Mouse (Mus musculus): ENCODE measurements around the gene Mlycd. TPM values are rescaled to one million over a fixed set of nuclear protein-coding genes. Genes with fewer than 3 reads are reported as not detected.

Mlycd gene
- 23.1 TPM for polyA plus RNA-seq (2012; fragmentation: generic; extraction: Trizol)

- TF ChIP-seq POLR2A (IDR thresholded peaks at IDR 0.05; ENCODE audit: insufficient read length, low read depth) (peak; percentile 82), MYOD1 (IDR thresholded peaks at IDR 0.05; ENCODE audit: control insufficient read depth in 1 of 3, insufficient read length in 2 of 3, low read depth in 2 of 3) (peak; percentile 45 to 96 (median 89)), MYOG (IDR thresholded peaks at IDR 0.05; ENCODE audit: control insufficient read depth in 1 of 3, insufficient read depth in 1 of 3, insufficient read length in 2 of 3, low read depth in 2 of 3) (peak; percentile 50 to 97 (median 93)), TCF3 (IDR thresholded peaks at IDR 0.05; ENCODE audit: insufficient read length, low read depth) (peak; percentile 42), POLR2AphosphoS2 (IDR thresholded peaks at IDR 0.05; ENCODE audit: insufficient read length, low read depth) (peak; percentile 83), MAX (IDR thresholded peaks at IDR 0.05; ENCODE audit: low read depth) (no peak), TCF12 (IDR thresholded peaks at IDR 0.05; ENCODE audit: insufficient read depth, poor library complexity, severe bottlenecking) (no peak), USF1 (IDR thresholded peaks at IDR 0.05; ENCODE audit: low read depth) (peak; percentile 7)
- H3ac ChIP-seq (ENCODE audit: control insufficient read depth, insufficient read length), result peak within 1 kb of the TSS; percentile 94
- peak within 1 kb of the TSS; percentile 26 for H3K4me3 ChIP-seq
- H3K79me2 ChIP-seq (ENCODE audit: control insufficient read depth, insufficient read depth), result no peaks in the 10 kb centered on the region
- no peaks in the 10 kb centered on the region for H3K27me3 ChIP-seq (ENCODE audit: control insufficient read depth, insufficient read depth, insufficient read length)
- H3K4me2 ChIP-seq (ENCODE audit: low read depth), result peak within 1 kb of the TSS; percentile 95
- no peaks in the 10 kb centered on the region for H3K36me3 ChIP-seq (ENCODE audit: control insufficient read depth, insufficient read depth)
Observed at GRCm38 (mm10) chr8:119394524-119395026, at the start of gene Mlycd. TSS of gene Mlycd (plus strand) at chr8:119394878.

GRCm38 (mm10) chr8:119345029-119345682, 49.5 kb upstream of the Mlycd start:
- TF ChIP-seq MAX (IDR thresholded peaks at IDR 0.05; ENCODE audit: low read depth), result no peak
- Histone ChIP-seq H3K4me2 (ENCODE audit: low read depth) (peak overlapping the region; percentile 78), H3K79me2 (ENCODE audit: control insufficient read depth, insufficient read depth) (peaks cover 10% of the 10 kb centered on the region), H3K4me3 (peak overlapping the region; percentile 74), H3K27me3 (ENCODE audit: control insufficient read depth, insufficient read depth, insufficient read length) (no peaks in the 10 kb centered on the region), H3ac (ENCODE audit: control insufficient read depth, insufficient read length) (peak overlapping the region; percentile 63), H3K36me3 (ENCODE audit: control insufficient read depth, insufficient read depth) (peaks cover 18% of the 10 kb centered on the region)

- Histone ChIP-seq H3K4me2 (ENCODE audit: low read depth) (peak overlapping the region; percentile 78), H3ac (ENCODE audit: control insufficient read depth, insufficient read length) (peak overlapping the region; percentile 63), H3K36me3 (ENCODE audit: control insufficient read depth, insufficient read depth) (peaks cover 18% of the 10 kb centered on the region), H3K4me3 (peak overlapping the region; percentile 74), H3K27me3 (ENCODE audit: control insufficient read depth, insufficient read depth, insufficient read length) (no peaks in the 10 kb centered on the region), H3K79me2 (ENCODE audit: control insufficient read depth, insufficient read depth) (peaks cover 10% of the 10 kb centered on the region)
- TF ChIP-seq E2F4 (IDR thresholded peaks at IDR 0.05; ENCODE audit: insufficient read depth) (no peak), TCF3 (IDR thresholded peaks at IDR 0.05; ENCODE audit: insufficient read length, low read depth) (no peak), SRF (IDR thresholded peaks at IDR 0.05; ENCODE audit: control insufficient read depth, insufficient read length, low read depth) (no peak), REST (IDR thresholded peaks at IDR 0.05; ENCODE audit: insufficient read depth, insufficient read length) (no peak), POLR2AphosphoS2 (IDR thresholded peaks at IDR 0.05; ENCODE audit: insufficient read length, low read depth) (no peak), MYOG (IDR thresholded peaks at IDR 0.05; ENCODE audit: control insufficient read depth in 1 of 3, insufficient read depth in 1 of 3, insufficient read length in 2 of 3, low read depth in 2 of 3) (no peak), MAX (IDR thresholded peaks at IDR 0.05; ENCODE audit: low read depth) (no peak), USF1 (IDR thresholded peaks at IDR 0.05; ENCODE audit: low read depth) (no peak), MYOD1 (IDR thresholded peaks at IDR 0.05; ENCODE audit: control insufficient read depth in 1 of 3, insufficient read length in 2 of 3, low read depth in 2 of 3) (no peak), CEBPB (IDR thresholded peaks at IDR 0.05; ENCODE audit: insufficient read depth, poor library complexity, severe bottlenecking) (no peak), POLR2A (IDR thresholded peaks at IDR 0.05; ENCODE audit: insufficient read length, low read depth) (no peak)
Observed at GRCm38 (mm10) chr8:119345683-119346075, 49.0 kb upstream of the Mlycd start.

- no peaks in the 10 kb centered on the region for H3K79me2 ChIP-seq (ENCODE audit: control insufficient read depth, insufficient read depth)
- H3K4me3 ChIP-seq, result no peak overlapping the region
- H3K36me3 ChIP-seq (ENCODE audit: control insufficient read depth, insufficient read depth), result peaks cover 17% of the 10 kb centered on the region
- no peak for TF ChIP-seq MYOD1 (IDR thresholded peaks at IDR 0.05; ENCODE audit: control insufficient read depth in 1 of 3, insufficient read length in 2 of 3, low read depth in 2 of 3)
- no peak for TF ChIP-seq TCF3 (IDR thresholded peaks at IDR 0.05; ENCODE audit: insufficient read length, low read depth)
- no peak for TF ChIP-seq CEBPB (IDR thresholded peaks at IDR 0.05; ENCODE audit: insufficient read depth, poor library complexity, severe bottlenecking)
- TF ChIP-seq REST (IDR thresholded peaks at IDR 0.05; ENCODE audit: insufficient read depth, insufficient read length), result no peak
- no peak for TF ChIP-seq TCF12 (IDR thresholded peaks at IDR 0.05; ENCODE audit: insufficient read depth, poor library complexity, severe bottlenecking)
- TF ChIP-seq USF1 (IDR thresholded peaks at IDR 0.05; ENCODE audit: low read depth), result no peak
- no peak for TF ChIP-seq MAX (IDR thresholded peaks at IDR 0.05; ENCODE audit: low read depth)
- TF ChIP-seq POLR2A (IDR thresholded peaks at IDR 0.05; ENCODE audit: insufficient read length, low read depth), result no peak
- TF ChIP-seq E2F4 (IDR thresholded peaks at IDR 0.05; ENCODE audit: insufficient read depth), result no peak
- no peak for TF ChIP-seq SRF (IDR thresholded peaks at IDR 0.05; ENCODE audit: control insufficient read depth, insufficient read length, low read depth)
- no peak for TF ChIP-seq POLR2AphosphoS2 (IDR thresholded peaks at IDR 0.05; ENCODE audit: insufficient read length, low read depth)
- TF ChIP-seq MYOG (IDR thresholded peaks at IDR 0.05; ENCODE audit: control insufficient read depth in 1 of 3, insufficient read depth in 1 of 3, insufficient read length in 2 of 3, low read depth in 2 of 3), result no peak
- no peak overlapping the region for H3ac ChIP-seq (ENCODE audit: control insufficient read depth, insufficient read length)
- no peaks in the 10 kb centered on the region for H3K27me3 ChIP-seq (ENCODE audit: control insufficient read depth, insufficient read depth, insufficient read length)
- H3K4me2 ChIP-seq (ENCODE audit: low read depth), result no peak overlapping the region
Observed at GRCm38 (mm10) chr8:119351647-119352046, 43.0 kb upstream of the Mlycd start.

Measured in myocyte (in vitro differentiated cells).